Mouse (Mus musculus): ENCODE results near the gene Ankrd54. TPM values are rescaled to one million over a fixed set of nuclear protein-coding genes. Genes with fewer than 3 reads are reported as not detected.

Ankrd54 gene
- polyA plus RNA-seq, 1 experiment from 2014 or later, result 63.2 TPM

- H3K9me3 ChIP-seq (ENCODE audit: control insufficient read depth, low read length), result no peaks in the 10 kb centered on the region
- ATAC-seq (ENCODE audit: insufficient number of reproducible peaks, low FRiP score, low TSS enrichment, low read depth), result no peak
- WGBS, result 93% methylated on average over 7 of the region's 7 CpGs
Measured at GRCm38 (mm10) chr15:79056601-79057000, 6.1 kb downstream of the Ankrd54 start.

GRCm38 (mm10) chr15:79052366-79052765 lies 10.3 kb downstream of the Ankrd54 start:
- H3K27me3 ChIP-seq (ENCODE audit: control insufficient read depth, insufficient read depth, low read length), result no peaks in the 10 kb centered on the region
- no peak overlapping the region for H3K4me3 ChIP-seq (ENCODE audit: low read depth, low read length)
- DNase-seq (ENCODE audit: low spot score), result no peak
- WGBS, result 74% methylated on average over 2 of the region's 2 CpGs
- H3K9me3 ChIP-seq (ENCODE audit: control insufficient read depth, low read length), result no peaks in the 10 kb centered on the region
- H3K36me3 ChIP-seq (ENCODE audit: control insufficient read depth, insufficient read depth, low read length), result peaks cover 25% of the 10 kb centered on the region
- no peaks in the 10 kb centered on the region for H3K4me1 ChIP-seq (ENCODE audit: control insufficient read depth, insufficient read depth, low read length)
- H3K9ac ChIP-seq (ENCODE audit: low read length), result no peak overlapping the region
- no peak overlapping the region for H3K4me2 ChIP-seq (ENCODE audit: low read depth, severe bottlenecking)
- ATAC-seq (ENCODE audit: insufficient number of reproducible peaks, low FRiP score, low TSS enrichment, low read depth), result no peak
- H3K27ac ChIP-seq (replicated peaks; ENCODE audit: low read depth, low read length), result no peak overlapping the region

More at GRCm38 (mm10) chr15:79056601-79057000, 6.1 kb downstream of the Ankrd54 start:
- no peaks in the 10 kb centered on the region; the same call in 1 of the 2 replicates for H3K4me1 ChIP-seq (ENCODE audit: control insufficient read depth, insufficient read depth, low read length)
- no peaks in the 10 kb centered on the region for H3K27me3 ChIP-seq (ENCODE audit: control insufficient read depth, insufficient read depth, low read length)
- no peak overlapping the region for H3K4me3 ChIP-seq (ENCODE audit: low read depth, low read length)
- H3K27ac ChIP-seq (replicated peaks; ENCODE audit: low read depth, low read length), result no peak overlapping the region
- no peak overlapping the region for H3K4me2 ChIP-seq (ENCODE audit: low read depth, severe bottlenecking)
- peaks cover 35% of the 10 kb centered on the region for H3K36me3 ChIP-seq (ENCODE audit: control insufficient read depth, insufficient read depth, low read length)
- DNase-seq (ENCODE audit: low spot score), result no peak
- H3K9ac ChIP-seq (ENCODE audit: low read length), result no peak overlapping the region

GRCm38 (mm10) chr15:79051461-79052360 lies 11.0 kb downstream of the Ankrd54 start:
- Histone ChIP-seq H3K36me3 (ENCODE audit: control insufficient read depth, insufficient read depth, low read length) (peaks cover 25% of the 10 kb centered on the region), H3K27me3 (ENCODE audit: control insufficient read depth, insufficient read depth, low read length) (no peaks in the 10 kb centered on the region), H3K4me1 (ENCODE audit: control insufficient read depth, insufficient read depth, low read length) (no peaks in the 10 kb centered on the region), H3K27ac (replicated peaks; ENCODE audit: low read depth, low read length) (no peak overlapping the region), H3K9ac (ENCODE audit: low read length) (no peak overlapping the region; the same call in 1 of the 2 replicates), H3K9me3 (ENCODE audit: control insufficient read depth, low read length) (no peaks in the 10 kb centered on the region), H3K4me3 (ENCODE audit: low read depth, low read length) (no peak overlapping the region), H3K4me2 (ENCODE audit: low read depth, severe bottlenecking) (no peak overlapping the region)
- ATAC-seq (ENCODE audit: insufficient number of reproducible peaks, low FRiP score, low TSS enrichment, low read depth), result no peak
- no peak for DNase-seq (ENCODE audit: low spot score)
- 77% methylated on average over 13 of the region's 13 CpGs for WGBS

DNA sequence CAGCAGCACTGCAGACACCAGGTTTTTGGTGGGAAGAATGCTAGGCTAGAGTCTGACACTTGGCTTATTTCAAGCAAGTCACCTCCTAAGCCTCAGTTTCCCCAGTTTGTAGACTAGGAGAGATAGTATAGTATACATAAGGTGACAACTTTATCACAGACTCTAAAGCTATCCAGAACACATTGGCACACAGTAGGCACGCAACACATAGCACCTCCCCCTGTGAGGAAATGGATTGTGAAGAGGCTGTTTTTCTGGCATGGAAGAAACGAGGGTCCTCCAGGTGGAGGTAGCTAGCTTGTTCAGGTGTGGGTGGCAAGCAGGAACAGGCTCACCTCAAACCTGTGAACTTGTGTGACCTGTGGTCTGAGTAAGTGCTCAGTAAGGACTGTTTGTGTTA lies 11.7 kb downstream of the Ankrd54 start:
- Histone ChIP-seq H3K36me3 (ENCODE audit: control insufficient read depth, insufficient read depth, low read length) (peaks cover 23% of the 10 kb centered on the region), H3K4me2 (ENCODE audit: low read depth, severe bottlenecking) (no peak overlapping the region), H3K4me1 (ENCODE audit: control insufficient read depth, insufficient read depth, low read length) (no peaks in the 10 kb centered on the region), H3K27me3 (ENCODE audit: control insufficient read depth, insufficient read depth, low read length) (no peaks in the 10 kb centered on the region), H3K9ac (ENCODE audit: low read length) (no peak overlapping the region), H3K9me3 (ENCODE audit: control insufficient read depth, low read length) (no peaks in the 10 kb centered on the region), H3K4me3 (ENCODE audit: low read depth, low read length) (no peak overlapping the region), H3K27ac (replicated peaks; ENCODE audit: low read depth, low read length) (no peak overlapping the region)
- WGBS, result 71% methylated on average over 2 of the region's 2 CpGs
- no peak for DNase-seq (ENCODE audit: low spot score)
- no peak for ATAC-seq (ENCODE audit: insufficient number of reproducible peaks, low FRiP score, low TSS enrichment, low read depth)

DNA sequence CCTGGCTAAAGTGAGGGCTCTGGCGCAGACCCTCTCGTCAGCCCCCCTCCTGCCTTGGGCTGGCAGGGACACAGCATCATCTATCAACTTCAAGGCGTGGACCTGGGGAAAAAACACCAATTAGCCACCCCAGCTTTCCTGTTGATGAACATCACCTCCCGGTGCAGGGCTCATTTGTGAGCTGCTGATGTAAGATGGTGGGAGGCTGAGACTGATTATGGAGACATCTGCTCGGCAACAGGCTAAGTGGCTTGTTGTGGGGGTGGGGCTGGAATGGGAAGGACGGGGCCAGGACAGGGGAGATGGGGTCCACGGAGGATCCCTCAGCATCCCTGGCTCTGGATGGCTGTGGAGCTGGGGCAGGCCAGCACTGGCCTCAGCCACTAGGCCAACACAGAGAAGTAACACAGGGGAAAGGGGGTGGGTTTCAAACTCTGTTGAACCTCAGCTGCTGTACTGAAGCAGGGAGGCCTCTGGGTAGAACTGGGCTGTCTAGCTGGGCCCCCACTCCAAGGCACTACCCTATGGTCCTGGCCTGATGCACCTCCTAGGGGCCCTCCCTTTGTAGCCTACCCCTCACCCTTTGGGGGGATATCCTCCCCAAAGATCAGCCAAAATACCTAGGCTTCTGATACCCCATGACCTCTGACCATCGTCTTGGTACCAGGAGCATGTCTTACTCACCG lies 12.4 kb downstream of the Ankrd54 start:
- Histone ChIP-seq H3K4me1 (ENCODE audit: control insufficient read depth, insufficient read depth, low read length) (no peaks in the 10 kb centered on the region), H3K27ac (replicated peaks; ENCODE audit: low read depth, low read length) (no peak overlapping the region), H3K9me3 (ENCODE audit: control insufficient read depth, low read length) (no peaks in the 10 kb centered on the region), H3K4me2 (ENCODE audit: low read depth, severe bottlenecking) (no peak overlapping the region), H3K36me3 (ENCODE audit: control insufficient read depth, insufficient read depth, low read length) (peaks cover 20% of the 10 kb centered on the region), H3K4me3 (ENCODE audit: low read depth, low read length) (no peak overlapping the region), H3K27me3 (ENCODE audit: control insufficient read depth, insufficient read depth, low read length) (no peaks in the 10 kb centered on the region), H3K9ac (ENCODE audit: low read length) (no peak overlapping the region)
- no peak for ATAC-seq (ENCODE audit: insufficient number of reproducible peaks, low FRiP score, low TSS enrichment, low read depth)
- 42% methylated on average over 9 of the region's 9 CpGs for WGBS
- no peak for DNase-seq (ENCODE audit: low spot score)

GRCm38 (mm10) chr15:79048186-79048585 lies 14.5 kb downstream of the Ankrd54 start:
- no peak for DNase-seq (ENCODE audit: low spot score)
- H3K27ac ChIP-seq (replicated peaks; ENCODE audit: low read depth, low read length), result no peak overlapping the region; the same call in 1 of the 2 replicates
- 45% methylated on average over 4 of the region's 4 CpGs for WGBS
- H3K9me3 ChIP-seq (ENCODE audit: control insufficient read depth, low read length), result no peaks in the 10 kb centered on the region
- H3K36me3 ChIP-seq (ENCODE audit: control insufficient read depth, insufficient read depth, low read length), result peaks cover 4% of the 10 kb centered on the region; the same call in 1 of the 2 replicates
- no peak overlapping the region for H3K9ac ChIP-seq (ENCODE audit: low read length)
- ATAC-seq (ENCODE audit: insufficient number of reproducible peaks, low FRiP score, low TSS enrichment, low read depth), result no peak
- no peak overlapping the region for H3K4me3 ChIP-seq (ENCODE audit: low read depth, low read length)
- H3K4me1 ChIP-seq (ENCODE audit: control insufficient read depth, insufficient read depth, low read length), result peaks cover 6% of the 10 kb centered on the region
- H3K27me3 ChIP-seq (ENCODE audit: control insufficient read depth, insufficient read depth, low read length), result peaks cover 5% of the 10 kb centered on the region
- H3K4me2 ChIP-seq (ENCODE audit: low read depth, severe bottlenecking), result no peak overlapping the region

DNA sequence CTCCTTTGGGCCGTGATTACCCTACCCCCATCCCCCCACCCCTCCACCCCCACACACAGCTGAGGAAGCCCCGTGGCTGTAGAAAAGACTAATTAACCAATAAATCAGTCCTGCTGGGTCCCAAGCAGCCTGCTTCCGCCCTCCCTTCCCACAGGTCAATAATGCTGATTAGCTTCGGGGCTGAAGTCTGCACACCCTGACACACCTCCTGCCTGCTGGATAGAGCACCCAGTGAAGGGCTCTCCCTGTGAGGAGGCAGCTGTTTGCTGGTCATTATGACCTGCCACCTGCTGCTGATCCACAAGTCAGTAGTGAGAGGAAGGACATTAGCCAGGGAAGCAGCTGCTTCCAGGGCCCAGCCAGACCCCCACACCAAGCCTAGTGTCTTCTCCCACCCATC lies 17.9 kb downstream of the Ankrd54 start:
- Histone ChIP-seq H3K9me3 (ENCODE audit: control insufficient read depth, low read length) (peaks cover 2% of the 10 kb centered on the region; the same call in 1 of the 2 replicates), H3K9ac (ENCODE audit: low read length) (no peak overlapping the region), H3K36me3 (ENCODE audit: control insufficient read depth, insufficient read depth, low read length) (no peaks in the 10 kb centered on the region), H3K4me2 (ENCODE audit: low read depth, severe bottlenecking) (no peak overlapping the region), H3K27ac (replicated peaks; ENCODE audit: low read depth, low read length) (no peak overlapping the region; the same call in 1 of the 2 replicates), H3K4me1 (ENCODE audit: control insufficient read depth, insufficient read depth, low read length) (peaks cover 20% of the 10 kb centered on the region), H3K4me3 (ENCODE audit: low read depth, low read length) (no peak overlapping the region), H3K27me3 (ENCODE audit: control insufficient read depth, insufficient read depth, low read length) (peaks cover 29% of the 10 kb centered on the region)
- DNase-seq (ENCODE audit: low spot score) (peak; percentile 52), ATAC-seq (ENCODE audit: insufficient number of reproducible peaks, low FRiP score, low TSS enrichment, low read depth) (no peak)
- 0% methylated on average over 4 of the region's 4 CpGs for WGBS

DNA sequence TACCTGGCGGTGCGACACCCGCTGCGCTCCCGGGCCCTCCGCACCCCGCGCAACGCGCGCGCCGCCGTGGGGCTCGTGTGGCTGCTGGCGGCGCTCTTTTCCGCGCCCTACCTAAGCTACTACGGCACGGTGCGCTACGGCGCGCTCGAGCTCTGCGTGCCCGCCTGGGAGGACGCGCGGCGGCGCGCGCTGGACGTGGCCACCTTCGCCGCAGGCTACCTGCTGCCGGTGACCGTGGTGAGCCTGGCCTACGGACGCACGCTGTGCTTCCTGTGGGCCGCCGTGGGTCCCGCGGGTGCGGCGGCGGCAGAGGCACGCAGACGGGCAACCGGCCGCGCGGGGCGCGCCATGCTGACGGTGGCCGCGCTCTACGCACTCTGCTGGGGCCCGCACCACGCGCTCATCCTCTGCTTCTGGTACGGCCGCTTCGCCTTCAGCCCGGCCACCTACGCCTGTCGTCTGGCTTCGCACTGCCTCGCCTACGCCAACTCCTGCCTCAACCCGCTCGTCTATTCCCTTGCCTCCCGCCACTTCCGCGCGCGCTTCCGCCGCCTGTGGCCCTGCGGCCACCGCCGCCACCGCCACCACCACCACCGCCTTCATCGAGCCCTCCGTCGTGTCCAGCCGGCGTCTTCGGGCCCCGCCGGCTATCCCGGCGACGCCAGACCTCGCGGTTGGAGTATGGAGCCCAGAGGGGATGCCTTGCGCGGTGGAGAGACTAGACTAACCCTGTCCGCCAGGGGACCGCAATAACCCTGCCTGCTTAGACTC lies 19.8 kb downstream of the Ankrd54 start:
- under 1% methylated on average over 105 of the region's 105 CpGs for WGBS
- Histone ChIP-seq H3K4me2 (ENCODE audit: low read depth, severe bottlenecking) (peak overlapping the region; percentile 98), H3K4me3 (ENCODE audit: low read depth, low read length) (peak overlapping the region; percentile 55), H3K9ac (ENCODE audit: low read length) (peak overlapping the region; percentile 67), H3K36me3 (ENCODE audit: control insufficient read depth, insufficient read depth, low read length) (no peaks in the 10 kb centered on the region), H3K4me1 (ENCODE audit: control insufficient read depth, insufficient read depth, low read length) (peaks cover 20% of the 10 kb centered on the region), H3K27ac (replicated peaks; ENCODE audit: low read depth, low read length) (no peak overlapping the region), H3K27me3 (ENCODE audit: control insufficient read depth, insufficient read depth, low read length) (peaks cover 29% of the 10 kb centered on the region), H3K9me3 (ENCODE audit: control insufficient read depth, low read length) (peaks cover 2% of the 10 kb centered on the region; the same call in 1 of the 2 replicates)
- DNase-seq (ENCODE audit: low spot score), result peak; percentile 59
- no peak for ATAC-seq (ENCODE audit: insufficient number of reproducible peaks, low FRiP score, low TSS enrichment, low read depth)

Measured in limb, embryonic 11.5 days (tissue).